Mouse (Mus musculus) heart, embryonic 16.5 days (tissue): ENCODE data around the gene Stat4. TPM values are rescaled to one million over a fixed set of nuclear protein-coding genes. Genes with fewer than 3 reads are reported as not detected.

Source experiments
- ATAC-seq: fragments of 200-750 bp; cut with Nextera tagmentation; replicated peaks from 2 replicates; pipeline ENCODE4 v1.8.0; 2017; ENCODE audit warnings: moderate number of reproducible peaks; ENCODE audit not compliant: insufficient read depth, low FRiP score; ENCODE audit errors: extremely low read depth
- H3K27ac ChIP-seq: fragments of 300-500 bp; sonication (generic); 2 replicates; pipeline ENCODE4 v1.5.1; 2014; ENCODE audit warnings: mild to moderate bottlenecking, low read length, control low read depth, moderate library complexity
- H3K27me3 ChIP-seq: fragments of 300-500 bp; sonication (generic); 2 replicates; pipeline ENCODE4 v1.6.1; 2014; ENCODE audit warnings: low read length, mixed read lengths; ENCODE audit not compliant: control insufficient read depth, insufficient read depth
- H3K36me3 ChIP-seq: fragments of 300-500 bp; sonication (generic); 2 replicates; pipeline ENCODE4 v1.6.1; 2014; ENCODE audit not compliant: control insufficient read depth, insufficient read depth
- H3K4me1 ChIP-seq: fragments of 300-500 bp; sonication (generic); 2 replicates; pipeline ENCODE4 v1.6.1; 2014; ENCODE audit warnings: low read length, mixed read lengths; ENCODE audit not compliant: control insufficient read depth, insufficient read depth
- H3K4me2 ChIP-seq: fragments of 300-500 bp; sonication (generic); 2 replicates; pipeline ENCODE4 v1.6.1; 2014; ENCODE audit warnings: low read depth, mild to moderate bottlenecking, control low read depth, low read length
- H3K4me3 ChIP-seq: fragments of 300-500 bp; sonication (generic); 2 replicates; pipeline ENCODE4 v1.5.1; 2014; ENCODE audit warnings: mild to moderate bottlenecking, control low read depth, low read length
- H3K9ac ChIP-seq: fragments of 300-500 bp; sonication (generic); 2 replicates; pipeline ENCODE4 v1.6.1; 2014; ENCODE audit warnings: low read length, control low read depth
- H3K9me3 ChIP-seq: fragments of 300-500 bp; sonication (generic); replicated peaks from 2 replicates; pipeline ENCODE4 v1.6.1; 2016; ENCODE audit warnings: low read length; ENCODE audit not compliant: control insufficient read depth
- WGBS: fragments of 180-500 bp; shearing (Covaris S2); extraction: QIAGEN DNeasy Blood & Tissue Kit; methylation state at CpG from one replicate; pipeline ENCODE4 v1.1.7; 2014; 5-methylcytosine and 5-hydroxymethylcytosine counted together
- polyA plus RNA-seq: library from polyadenylated mRNA; unstranded; fragments of >200 nt; fragmentation: Nextera tagmentation; extraction: Ambion mirVana; gene quantifications from 2 replicates; pipeline ENCODE4 v1.2.1, GENCODE M21; 2015

Gene Stat4
- polyA plus RNA-seq, 1 experiment from 2014 or later = 6.1 TPM

DNA sequence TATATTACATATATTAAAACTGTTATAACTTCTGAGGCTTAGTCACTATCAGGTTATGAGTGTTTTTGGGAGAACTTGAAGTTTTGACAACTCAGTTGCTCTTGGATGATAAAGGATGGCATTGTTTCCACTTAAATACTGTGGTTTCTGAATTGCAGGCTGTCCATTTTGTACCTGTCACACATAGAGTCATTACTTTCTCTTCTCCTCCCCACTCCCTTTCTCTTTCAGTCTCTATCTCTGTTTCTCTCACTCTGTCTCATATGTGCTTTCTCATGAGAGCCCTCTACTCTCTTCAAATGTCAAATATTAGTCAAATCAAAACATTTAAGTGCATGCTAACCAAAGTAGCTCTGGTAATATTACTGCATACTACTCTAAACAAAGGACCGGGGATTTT lies 79.3 kb downstream of the Stat4 start:
- Histone ChIP-seq H3K27me3 (no peaks in the 10 kb centered on the region), H3K4me2 (no peak overlapping the region), H3K4me1 (no peaks in the 10 kb centered on the region), H3K27ac (no peak overlapping the region), H3K36me3 (no peaks in the 10 kb centered on the region), H3K9ac (no peak overlapping the region), H3K9me3 (no peaks in the 10 kb centered on the region), H3K4me3 (no peak overlapping the region)
- no peak for ATAC-seq
- 85% methylated on average over 1 of the region's 1 CpGs for WGBS

DNA sequence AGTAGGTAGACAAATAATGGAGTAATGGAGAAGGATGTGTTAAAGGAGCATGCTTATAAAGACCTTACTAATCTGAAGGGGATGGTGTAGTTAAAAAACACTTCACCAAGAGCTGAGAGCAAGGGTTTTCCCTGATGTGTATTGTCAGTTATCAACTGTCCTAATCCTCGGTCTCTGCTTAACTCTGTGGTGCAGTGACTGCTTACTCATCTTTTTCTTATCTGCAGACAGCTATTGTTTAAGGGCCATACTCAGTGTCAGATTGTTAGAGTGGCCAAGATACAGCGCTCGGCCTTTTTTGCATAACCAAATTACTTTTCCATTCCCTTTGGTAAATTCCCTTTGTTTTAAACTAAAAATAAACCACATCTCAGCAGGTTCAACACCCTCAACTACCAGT lies 79.7 kb downstream of the Stat4 start:
- Histone ChIP-seq H3K27me3 (no peaks in the 10 kb centered on the region), H3K4me2 (no peak overlapping the region), H3K9ac (no peak overlapping the region), H3K4me3 (no peak overlapping the region), H3K27ac (no peak overlapping the region), H3K9me3 (0 out of 2 replicates have a peak, but pooled peaks cover 2% of the 10 kb centered on the region), H3K4me1 (no peaks in the 10 kb centered on the region), H3K36me3 (no peaks in the 10 kb centered on the region)
- WGBS = 34% methylated on average over 3 of the region's 3 CpGs
- ATAC-seq = no peak

DNA sequence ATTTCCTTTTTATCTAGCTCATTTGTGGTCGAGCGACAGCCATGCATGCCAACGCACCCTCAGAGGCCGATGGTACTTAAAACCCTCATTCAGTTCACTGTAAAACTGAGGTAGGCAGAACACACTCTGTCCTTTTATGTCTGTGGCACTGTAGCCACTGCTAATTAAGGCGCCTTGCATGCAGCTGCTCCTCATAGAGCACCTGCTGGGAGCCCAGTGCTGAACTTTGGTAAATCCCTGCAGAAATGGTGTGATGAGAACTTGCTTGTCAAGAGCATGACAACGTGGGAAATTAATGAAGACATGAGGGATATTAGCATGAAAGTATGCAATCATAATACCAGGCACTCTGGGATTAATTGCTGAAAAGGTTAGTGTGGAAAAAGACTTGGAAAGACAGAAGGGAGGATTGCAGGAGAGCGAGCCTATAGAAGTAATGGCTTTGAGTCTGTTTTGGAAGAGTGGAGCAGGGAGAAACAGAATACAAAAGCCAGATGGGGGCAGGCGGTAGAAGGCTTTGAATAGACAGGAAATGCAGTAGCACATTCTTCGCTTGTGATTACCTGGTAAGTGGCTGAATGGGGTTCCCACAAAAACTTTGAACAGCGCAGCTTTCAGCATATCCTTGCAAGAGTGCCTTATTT lies 92.9 kb downstream of the Stat4 start:
- ATAC-seq = no peak
- WGBS = 30% methylated on average over 10 of the region's 10 CpGs
- Histone ChIP-seq H3K9ac (no peak overlapping the region), H3K4me2 (no peak overlapping the region), H3K9me3 (no peaks in the 10 kb centered on the region), H3K27ac (no peak overlapping the region), H3K27me3 (no peaks in the 10 kb centered on the region), H3K4me1 (peaks cover 2% of the 10 kb centered on the region; the same call in 1 of the 2 replicates), H3K36me3 (no peaks in the 10 kb centered on the region), H3K4me3 (no peak overlapping the region)

DNA sequence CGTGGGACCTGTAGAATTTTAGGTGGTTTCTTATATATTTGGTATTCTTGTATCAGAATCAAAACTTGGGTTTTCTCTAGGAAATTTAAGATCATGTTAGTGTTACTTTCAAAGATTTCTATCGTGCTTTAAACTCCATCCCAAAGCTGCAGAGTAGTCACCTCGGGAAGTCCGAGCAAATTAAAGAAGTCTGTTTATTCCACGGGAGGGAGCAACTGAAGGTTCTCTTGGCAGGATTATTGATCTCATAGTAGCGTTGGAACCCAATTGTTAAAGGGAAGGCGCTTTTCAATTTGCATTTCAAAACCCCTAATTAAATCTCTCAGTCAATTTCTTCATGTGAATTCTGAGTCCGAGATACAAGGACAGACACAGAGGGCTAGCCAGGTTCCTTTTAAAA lies 93.4 kb downstream of the Stat4 start:
- ATAC-seq = no peak
- no peak overlapping the region for H3K27ac ChIP-seq
- H3K9me3 ChIP-seq = no peaks in the 10 kb centered on the region
- no peak overlapping the region for H3K9ac ChIP-seq
- H3K4me2 ChIP-seq = no peak overlapping the region
- H3K27me3 ChIP-seq = no peaks in the 10 kb centered on the region
- 40% methylated on average over 8 of the region's 8 CpGs for WGBS
- H3K36me3 ChIP-seq = no peaks in the 10 kb centered on the region
- peaks cover 2% of the 10 kb centered on the region; the same call in 1 of the 2 replicates for H3K4me1 ChIP-seq
- no peak overlapping the region for H3K4me3 ChIP-seq

DNA sequence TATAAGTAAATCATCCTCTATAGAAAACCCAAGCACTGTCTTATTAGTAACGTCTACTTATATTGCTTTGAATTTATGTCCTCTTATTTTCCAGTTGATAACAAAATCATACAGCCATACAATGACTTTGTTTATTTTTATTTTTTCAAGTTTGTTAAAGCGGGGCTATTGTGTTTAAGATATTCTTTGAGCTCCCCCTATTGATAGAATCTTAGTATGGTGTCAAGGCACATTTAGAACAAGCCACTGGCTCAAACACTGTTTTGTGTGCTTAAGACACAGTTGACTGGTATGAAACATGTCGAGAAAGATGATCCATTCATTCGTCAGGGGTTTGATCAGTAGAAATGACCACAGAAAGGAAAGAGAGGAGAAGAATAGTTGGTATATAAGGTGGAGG lies 99.3 kb downstream of the Stat4 start:
- Histone ChIP-seq H3K27me3 (no peaks in the 10 kb centered on the region), H3K4me3 (no peak overlapping the region), H3K4me1 (no peaks in the 10 kb centered on the region), H3K4me2 (no peak overlapping the region), H3K9me3 (no peaks in the 10 kb centered on the region), H3K36me3 (no peaks in the 10 kb centered on the region), H3K9ac (no peak overlapping the region), H3K27ac (no peak overlapping the region)
- WGBS = 23% methylated on average over 4 of the region's 4 CpGs
- ATAC-seq = no peak

DNA sequence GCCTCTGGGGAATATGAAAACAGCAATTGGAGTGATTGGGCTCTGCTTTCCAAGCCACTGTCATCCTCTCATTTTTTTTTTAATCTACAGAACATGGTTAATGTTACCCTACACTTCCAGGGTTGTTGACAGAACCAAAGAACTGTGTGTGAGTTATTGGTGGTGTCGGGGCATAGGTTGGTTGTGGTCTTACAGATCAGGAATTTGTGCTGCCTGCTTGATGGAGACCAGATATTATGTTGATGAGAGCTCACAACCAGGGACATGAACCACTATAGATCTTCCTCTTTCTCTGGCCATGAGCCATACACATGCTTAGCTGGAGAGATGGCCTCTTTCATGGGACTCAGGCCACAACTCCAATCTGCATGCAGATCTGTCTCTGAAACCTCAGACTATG lies 100.2 kb downstream of the Stat4 start:
- Histone ChIP-seq H3K4me3 (no peak overlapping the region), H3K27ac (no peak overlapping the region), H3K27me3 (no peaks in the 10 kb centered on the region), H3K4me2 (no peak overlapping the region), H3K9ac (no peak overlapping the region), H3K9me3 (no peaks in the 10 kb centered on the region), H3K36me3 (no peaks in the 10 kb centered on the region), H3K4me1 (no peaks in the 10 kb centered on the region)
- WGBS = 31% methylated on average over 1 of the region's 1 CpGs
- no peak for ATAC-seq

DNA sequence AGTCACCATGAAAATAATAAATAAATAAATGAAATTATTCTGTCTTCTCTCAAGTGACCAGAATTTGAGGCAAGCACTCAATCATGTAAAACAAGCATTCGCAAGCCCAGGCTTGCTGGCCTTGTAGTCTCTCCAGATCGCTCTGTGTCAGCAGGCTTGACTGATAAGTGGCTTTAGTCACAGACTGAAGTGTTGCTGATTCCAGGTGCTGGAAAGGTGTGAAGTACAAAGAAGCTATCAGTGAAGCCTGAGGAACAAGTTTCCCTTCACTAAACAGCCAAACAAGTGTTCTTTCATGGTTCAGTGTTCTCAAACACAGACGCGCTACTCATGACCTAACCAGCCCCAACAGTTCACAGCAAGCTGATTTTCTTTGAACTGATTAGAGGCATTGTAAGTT lies 101.7 kb downstream of the Stat4 start:
- Histone ChIP-seq H3K27ac (no peak overlapping the region), H3K4me2 (no peak overlapping the region), H3K36me3 (no peaks in the 10 kb centered on the region), H3K4me1 (no peaks in the 10 kb centered on the region), H3K9me3 (no peaks in the 10 kb centered on the region), H3K27me3 (no peaks in the 10 kb centered on the region), H3K4me3 (no peak overlapping the region), H3K9ac (no peak overlapping the region)
- WGBS = 46% methylated on average over 4 of the region's 4 CpGs
- no peak for ATAC-seq

DNA sequence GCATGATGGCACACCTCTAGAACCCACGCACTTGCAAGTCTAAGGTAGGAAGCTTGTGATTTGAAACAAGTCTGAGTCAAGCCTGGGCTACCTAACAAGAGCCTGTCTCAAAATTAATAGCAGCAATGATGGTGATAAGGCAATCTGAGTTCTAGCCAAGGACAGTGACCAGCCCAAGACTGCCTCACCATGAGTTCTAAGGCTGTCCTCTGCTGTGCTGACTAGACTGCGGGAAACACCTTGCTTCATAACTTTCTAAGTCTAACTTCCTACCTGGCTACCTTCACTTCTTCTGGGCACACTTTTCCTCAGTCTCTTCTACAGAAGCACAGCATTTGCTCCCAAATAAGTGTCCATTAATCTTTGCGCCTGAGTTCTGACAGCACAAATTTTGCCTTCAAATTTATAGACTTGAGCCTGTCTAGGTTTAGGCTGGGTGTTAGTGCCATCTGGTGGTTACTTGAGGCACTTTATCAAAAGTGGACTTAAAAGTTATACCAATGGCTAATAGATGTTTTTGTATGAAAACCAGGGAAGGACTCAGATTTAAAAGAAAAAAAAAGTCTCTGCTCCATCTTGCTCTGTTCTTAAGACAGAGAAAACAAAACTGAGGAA lies 111.8 kb downstream of the Stat4 start:
- no peak overlapping the region for H3K9ac ChIP-seq
- no peak overlapping the region for H3K4me3 ChIP-seq
- H3K9me3 ChIP-seq = no peaks in the 10 kb centered on the region
- H3K4me2 ChIP-seq = no peak overlapping the region
- no peak for ATAC-seq
- WGBS = 79% methylated on average over 3 of the region's 3 CpGs
- no peaks in the 10 kb centered on the region for H3K4me1 ChIP-seq
- no peak overlapping the region for H3K27ac ChIP-seq
- H3K27me3 ChIP-seq = no peaks in the 10 kb centered on the region
- no peaks in the 10 kb centered on the region for H3K36me3 ChIP-seq

DNA sequence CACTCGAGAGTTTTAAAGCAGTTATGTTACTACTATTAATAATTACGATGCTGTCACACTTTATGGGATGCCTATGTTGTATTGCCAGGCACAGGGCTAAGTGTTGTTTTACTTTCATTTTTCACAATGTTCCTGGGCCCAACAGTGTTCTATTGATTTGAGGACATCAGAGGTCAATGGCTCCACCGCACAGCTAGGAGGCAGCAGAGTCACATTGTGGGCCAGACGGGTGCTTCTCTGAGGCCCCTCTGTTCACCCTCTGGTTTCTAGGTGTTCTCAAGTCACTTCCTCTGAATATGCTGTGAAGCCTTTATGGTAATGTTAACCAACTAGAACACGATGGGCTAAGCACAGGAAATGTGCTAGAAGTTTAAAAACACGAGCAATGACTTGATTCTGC lies 113.5 kb downstream of the Stat4 start:
- no peak for ATAC-seq
- no peak overlapping the region for H3K4me2 ChIP-seq
- no peaks in the 10 kb centered on the region for H3K4me1 ChIP-seq
- no peak overlapping the region for H3K4me3 ChIP-seq
- H3K36me3 ChIP-seq = no peaks in the 10 kb centered on the region
- no peaks in the 10 kb centered on the region for H3K9me3 ChIP-seq
- no peak overlapping the region for H3K9ac ChIP-seq
- 73% methylated on average over 6 of the region's 6 CpGs for WGBS
- H3K27ac ChIP-seq = no peak overlapping the region
- H3K27me3 ChIP-seq = no peaks in the 10 kb centered on the region
